Mouse (Mus musculus): Measurements from ENCODE around the gene Enpp4. TPM values are rescaled to one million over a fixed set of nuclear protein-coding genes. Genes with fewer than 3 reads are reported as not detected.

Gene Enpp4
- polyA plus RNA-seq, 1 experiment = 3.0 TPM

- TF ChIP-seq POLR2A (IDR thresholded peaks at IDR 0.05; ENCODE audit: borderline replicate concordance, control insufficient read depth, low read depth, low read length) (no peak), CTCF (IDR thresholded peaks at IDR 0.05; ENCODE audit: control insufficient read depth, insufficient read depth, low read length) (no peak)
- Histone ChIP-seq H3K4me1 (ENCODE audit: control insufficient read depth, insufficient read depth, low read length) (peaks cover 2% of the 10 kb centered on the region), H3K4me3 (replicated peaks; ENCODE audit: control insufficient read depth, low read depth, low read length) (no peak overlapping the region), H3K27ac (ENCODE audit: control insufficient read depth, insufficient read depth, low read depth, low read length, poor library complexity) (no peak overlapping the region)
- WGBS = 61% methylated on average over 4 of the region's 4 CpGs
These were observed 22.5 kb downstream of the Enpp4 start for GRCm38 (mm10) chr17:44083156-44083555.

- no peak within 1 kb of the TSS; the same call in 1 of the 2 replicates for H3K27ac ChIP-seq (ENCODE audit: control insufficient read depth, insufficient read depth, low read depth, low read length, poor library complexity)
- WGBS = under 1% methylated on average over 31 of the region's 31 CpGs
- no peak for TF ChIP-seq POLR2A (IDR thresholded peaks at IDR 0.05; ENCODE audit: borderline replicate concordance, control insufficient read depth, low read depth, low read length)
- TF ChIP-seq CTCF (IDR thresholded peaks at IDR 0.05; ENCODE audit: control insufficient read depth, insufficient read depth, low read length) = no peak
These were observed 26.8 kb downstream of the Enpp4 start, which contains the start of gene Enpp5 for GRCm38 (mm10) chr17:44078631-44079350. Gene Enpp5 (plus strand): TSS chr17:44078813.

GRCm38 (mm10) chr17:44077843-44078160 lies 27.8 kb downstream of the Enpp4 start:
- no peak for TF ChIP-seq CTCF (IDR thresholded peaks at IDR 0.05; ENCODE audit: control insufficient read depth, insufficient read depth, low read length)
- TF ChIP-seq POLR2A (IDR thresholded peaks at IDR 0.05; ENCODE audit: borderline replicate concordance, control insufficient read depth, low read depth, low read length) = no peak
- peaks cover 2% of the 10 kb centered on the region for H3K4me1 ChIP-seq (ENCODE audit: control insufficient read depth, insufficient read depth, low read length)
- no peak overlapping the region for H3K27ac ChIP-seq (ENCODE audit: control insufficient read depth, insufficient read depth, low read depth, low read length, poor library complexity)
- whole genome bisulfite sequencing = 70% methylated on average over 2 of the region's 2 CpGs
- no peak overlapping the region for H3K4me3 ChIP-seq (replicated peaks; ENCODE audit: control insufficient read depth, low read depth, low read length)

More at GRCm38 (mm10) chr17:44078631-44079350, 26.8 kb downstream of the Enpp4 start, which contains the start of gene Enpp5:
- Histone ChIP-seq H3K4me3 (replicated peaks; ENCODE audit: control insufficient read depth, low read depth, low read length) (peak within 1 kb of the TSS; percentile 72), H3K4me1 (ENCODE audit: control insufficient read depth, insufficient read depth, low read length) (peaks cover 2% of the 10 kb centered on the region)

- Histone ChIP-seq H3K4me1 (ENCODE audit: control insufficient read depth, insufficient read depth, low read length) (peaks cover 2% of the 10 kb centered on the region), H3K27ac (ENCODE audit: control insufficient read depth, insufficient read depth, low read depth, low read length, poor library complexity) (no peak overlapping the region), H3K4me3 (replicated peaks; ENCODE audit: control insufficient read depth, low read depth, low read length) (no peak overlapping the region)
- TF ChIP-seq CTCF (IDR thresholded peaks at IDR 0.05; ENCODE audit: control insufficient read depth, insufficient read depth, low read length) (no peak), POLR2A (IDR thresholded peaks at IDR 0.05; ENCODE audit: borderline replicate concordance, control insufficient read depth, low read depth, low read length) (no peak)
- 72% methylated on average over 12 of the region's 12 CpGs for WGBS
These were observed 28.3 kb downstream of the Enpp4 start for GRCm38 (mm10) chr17:44077146-44077842.

GRCm38 (mm10) chr17:44076051-44076680 lies 29.4 kb downstream of the Enpp4 start:
- 49% methylated on average over 6 of the region's 6 CpGs for WGBS
- TF ChIP-seq POLR2A (IDR thresholded peaks at IDR 0.05; ENCODE audit: borderline replicate concordance, control insufficient read depth, low read depth, low read length) = no peak
- peak; percentile 41 for TF ChIP-seq CTCF (IDR thresholded peaks at IDR 0.05; ENCODE audit: control insufficient read depth, insufficient read depth, low read length)
- Histone ChIP-seq H3K27ac (ENCODE audit: control insufficient read depth, insufficient read depth, low read depth, low read length, poor library complexity) (no peak overlapping the region), H3K4me1 (ENCODE audit: control insufficient read depth, insufficient read depth, low read length) (peaks cover 2% of the 10 kb centered on the region), H3K4me3 (replicated peaks; ENCODE audit: control insufficient read depth, low read depth, low read length) (no peak overlapping the region)

GRCm38 (mm10) chr17:44075601-44076000 lies 30.0 kb downstream of the Enpp4 start:
- Histone ChIP-seq H3K4me1 (ENCODE audit: control insufficient read depth, insufficient read depth, low read length) (peaks cover 2% of the 10 kb centered on the region), H3K4me3 (replicated peaks; ENCODE audit: control insufficient read depth, low read depth, low read length) (peak overlapping the region; percentile 33), H3K27ac (ENCODE audit: control insufficient read depth, insufficient read depth, low read depth, low read length, poor library complexity) (no peak overlapping the region)
- WGBS = 39% methylated on average over 3 of the region's 3 CpGs
- TF ChIP-seq CTCF (IDR thresholded peaks at IDR 0.05; ENCODE audit: control insufficient read depth, insufficient read depth, low read length) = no peak

GRCm38 (mm10) chr17:44071680-44072079 lies 33.9 kb downstream of the Enpp4 start:
- H3K27ac ChIP-seq (ENCODE audit: control insufficient read depth, insufficient read depth, low read depth, low read length, poor library complexity) = no peak overlapping the region
- no peak overlapping the region for H3K4me3 ChIP-seq (replicated peaks; ENCODE audit: control insufficient read depth, low read depth, low read length)
- no peaks in the 10 kb centered on the region; the same call in 1 of the 2 replicates for H3K4me1 ChIP-seq (ENCODE audit: control insufficient read depth, insufficient read depth, low read length)
- TF ChIP-seq CTCF (IDR thresholded peaks at IDR 0.05; ENCODE audit: control insufficient read depth, insufficient read depth, low read length) = no peak
- no peak for TF ChIP-seq POLR2A (IDR thresholded peaks at IDR 0.05; ENCODE audit: borderline replicate concordance, control insufficient read depth, low read depth, low read length)

- WGBS = 54% methylated on average over 6 of the region's 6 CpGs
- no peak overlapping the region for H3K4me3 ChIP-seq (replicated peaks; ENCODE audit: control insufficient read depth, low read depth, low read length)
- H3K4me1 ChIP-seq (ENCODE audit: control insufficient read depth, insufficient read depth, low read length) = no peaks in the 10 kb centered on the region; the same call in 1 of the 2 replicates
- no peak overlapping the region for H3K27ac ChIP-seq (ENCODE audit: control insufficient read depth, insufficient read depth, low read depth, low read length, poor library complexity)
- TF ChIP-seq POLR2A (IDR thresholded peaks at IDR 0.05; ENCODE audit: borderline replicate concordance, control insufficient read depth, low read depth, low read length) (no peak), CTCF (IDR thresholded peaks at IDR 0.05; ENCODE audit: control insufficient read depth, insufficient read depth, low read length) (no peak)
These were observed 36.7 kb downstream of the Enpp4 start for GRCm38 (mm10) chr17:44068876-44069275.

Measured in bone marrow, adult 2 months (tissue).